Mouse (Mus musculus) heart, embryonic 14.5 days (tissue): ENCODE measurements at regions not wholly inside any gene's neighbourhood (a gene's known extent, or its start where the extent isn't known, plus 50 kb on each side); places are given as distances from the start of the nearest gene placed in this dataset.

Experiments
- ATAC-seq: fragments of 200-750 bp; cut with Nextera tagmentation; 2 replicates; pipeline ENCODE4 v1.8.0; 2017; ENCODE audit warnings: low read depth, moderate TSS enrichment; ENCODE audit not compliant: insufficient number of reproducible peaks, insufficient read depth, low FRiP score
- H3K27ac ChIP-seq, 2 experiments: fragments of 200-500 bp in 1 of 2; fragments of 300-500 bp in 1 of 2; sonication (generic) in 1 of 2; replicated peaks in 1 of 2; 2 replicates each; pipeline ENCODE4 v1.5.1; 2012 to 2014; ENCODE audit warnings: low read depth in 2 of 2, low read length in 2 of 2, control low read depth in 1 of 2, mild to moderate bottlenecking in 1 of 2, mixed read lengths in 1 of 2; ENCODE audit not compliant: control insufficient read depth in 1 of 2, insufficient read depth in 1 of 2
- H3K27me3 ChIP-seq: fragments of 300-500 bp; sonication (generic); 2 replicates; pipeline ENCODE4 v1.6.1; 2014; ENCODE audit warnings: mild to moderate bottlenecking, low read length, control low read depth; ENCODE audit not compliant: control insufficient read depth, insufficient read depth
- H3K36me3 ChIP-seq: fragments of 300-500 bp; sonication (generic); 2 replicates; pipeline ENCODE4 v1.6.1; 2014; ENCODE audit warnings: mild to moderate bottlenecking, control low read depth, low read length, mixed read lengths; ENCODE audit not compliant: control insufficient read depth, insufficient read depth
- H3K4me1 ChIP-seq, 2 experiments: fragments of 200-500 bp in 1 of 2; fragments of 300-500 bp in 1 of 2; sonication (generic) in 1 of 2; 2 replicates each; pipeline ENCODE4 v1.6.1; 2012 to 2014; ENCODE audit warnings: low read length in 2 of 2, control low read depth in 1 of 2, mixed read lengths in 1 of 2; ENCODE audit not compliant: control insufficient read depth in 2 of 2, insufficient read depth in 2 of 2
- H3K4me2 ChIP-seq: fragments of 300-500 bp; sonication (generic); 2 replicates; pipeline ENCODE4 v1.6.1; 2014; ENCODE audit warnings: mild to moderate bottlenecking, low read length
- H3K4me3 ChIP-seq, 2 experiments: fragments of 200-500 bp in 1 of 2; fragments of 300-500 bp in 1 of 2; sonication (generic) in 1 of 2; 2 replicates each; pipeline ENCODE4 v1.5.1; 2012 to 2014; ENCODE audit warnings: low read length in 2 of 2, mild to moderate bottlenecking in 2 of 2, control low read depth in 1 of 2, low read depth in 1 of 2, moderate library complexity in 1 of 2; ENCODE audit not compliant: control insufficient read depth in 1 of 2, insufficient read depth in 1 of 2
- H3K9ac ChIP-seq: fragments of 300-500 bp; sonication (generic); 2 replicates; pipeline ENCODE4 v1.6.1; 2014; ENCODE audit warnings: mild to moderate bottlenecking, low read length
- H3K9me3 ChIP-seq: fragments of 300-500 bp; sonication (generic); 2 replicates; pipeline ENCODE4 v1.6.1; 2016; ENCODE audit warnings: low read length, control low read depth; ENCODE audit not compliant: control insufficient read depth
- WGBS: fragments of 180-500 bp; shearing (Covaris S2); extraction: QIAGEN DNeasy Blood & Tissue Kit; methylation state at CpG from one replicate; pipeline ENCODE4 v1.1.7; 2014; 5-methylcytosine and 5-hydroxymethylcytosine counted together

- Histone ChIP-seq H3K4me2 (no peak overlapping the region), H3K27ac (no peak overlapping the region), H3K4me1 (peaks cover 0 to 4% of the 10 kb centered on the region in 2 experiments; a peak in 1 of 4 replicates), H3K9me3 (no peaks in the 10 kb centered on the region), H3K36me3 (no peaks in the 10 kb centered on the region), H3K9ac (no peak overlapping the region), H3K4me3 (no peak overlapping the region), H3K27me3 (no peaks in the 10 kb centered on the region)
- WGBS: 82% methylated on average over 1 of the region's 1 CpGs
- no peak for ATAC-seq
Measured at GRCm38 (mm10) chr16:26169382-26169781, 63.8 kb upstream of the P3h2 start.

GRCm38 (mm10) chr16:26168216-26168615, 62.6 kb upstream of the P3h2 start:
- H3K9ac ChIP-seq: no peak overlapping the region
- H3K36me3 ChIP-seq: no peaks in the 10 kb centered on the region
- ATAC-seq: no peak
- 89% methylated on average over 2 of the region's 2 CpGs for WGBS
- H3K4me3 ChIP-seq: no peak overlapping the region
- H3K27me3 ChIP-seq: no peaks in the 10 kb centered on the region
- H3K4me2 ChIP-seq: no peak overlapping the region
- H3K27ac ChIP-seq: no peak overlapping the region
- H3K4me1 ChIP-seq: peaks cover 0 to 8% of the 10 kb centered on the region in 2 experiments; a peak in 2 of 4 replicates
- no peaks in the 10 kb centered on the region for H3K9me3 ChIP-seq

- Histone ChIP-seq H3K4me1 (peaks cover 0 to 11% of the 10 kb centered on the region in 2 experiments; a peak in 2 of 4 replicates), H3K27me3 (no peaks in the 10 kb centered on the region), H3K36me3 (no peaks in the 10 kb centered on the region), H3K27ac (no peak overlapping the region), H3K9ac (no peak overlapping the region), H3K4me2 (no peak overlapping the region), H3K9me3 (no peaks in the 10 kb centered on the region), H3K4me3 (no peak overlapping the region)
- WGBS: 58% methylated on average over 4 of the region's 4 CpGs
- no peak for ATAC-seq
Measured at GRCm38 (mm10) chr16:26164066-26164465, 58.5 kb upstream of the P3h2 start.

- peak overlapping the region in 1 of 2 experiments; percentile 46; a peak in 3 of 4 replicates for H3K27ac ChIP-seq
- WGBS: 24% methylated on average over 2 of the region's 2 CpGs
- H3K36me3 ChIP-seq: no peaks in the 10 kb centered on the region
- H3K9me3 ChIP-seq: no peaks in the 10 kb centered on the region
- H3K4me3 ChIP-seq: no peak overlapping the region
- no peaks in the 10 kb centered on the region for H3K27me3 ChIP-seq
- no peak overlapping the region for H3K4me2 ChIP-seq
- ATAC-seq: no peak
- H3K9ac ChIP-seq: no peak overlapping the region
- H3K4me1 ChIP-seq: peaks cover 0 to 11% of the 10 kb centered on the region in 2 experiments; a peak in 2 of 4 replicates
Measured at GRCm38 (mm10) chr16:26163401-26163800, 57.8 kb upstream of the P3h2 start.

- WGBS: 83% methylated on average over 5 of the region's 5 CpGs
- no peak overlapping the region for H3K4me2 ChIP-seq
- H3K27me3 ChIP-seq: no peaks in the 10 kb centered on the region
- H3K27ac ChIP-seq: no peak overlapping the region
- ATAC-seq: no peak
- H3K9ac ChIP-seq: no peak overlapping the region
- no peak overlapping the region for H3K4me3 ChIP-seq
- H3K36me3 ChIP-seq: no peaks in the 10 kb centered on the region
- H3K9me3 ChIP-seq: no peaks in the 10 kb centered on the region
- H3K4me1 ChIP-seq: no peaks in the 10 kb centered on the region
Measured at GRCm38 (mm10) chr16:26157606-26158005, 52.0 kb upstream of the P3h2 start.
